Mouse (Mus musculus): Measurements from ENCODE around the gene Prim2.

The Prim2 gene

GRCm38 (mm10) chr1:33669708-33670141 lies at the start of gene Prim2:
TSS of gene Prim2 (minus strand) at chr1:33669795.
- peak; percentile 65 for DNase-seq (ENCODE audit: low read depth, low spot score)

GRCm38 (mm10) chr1:33717636-33718035 lies 48.0 kb upstream of the Prim2 start:
- DNase-seq (ENCODE audit: low read depth, low spot score), result no peak

GRCm38 (mm10) chr1:33714796-33715195 lies 45.2 kb upstream of the Prim2 start:
- no peak for DNase-seq (ENCODE audit: low read depth, low spot score)

- no peak for DNase-seq (ENCODE audit: low read depth, low spot score)
Measured at GRCm38 (mm10) chr1:33712026-33712425, 42.4 kb upstream of the Prim2 start.

DNA sequence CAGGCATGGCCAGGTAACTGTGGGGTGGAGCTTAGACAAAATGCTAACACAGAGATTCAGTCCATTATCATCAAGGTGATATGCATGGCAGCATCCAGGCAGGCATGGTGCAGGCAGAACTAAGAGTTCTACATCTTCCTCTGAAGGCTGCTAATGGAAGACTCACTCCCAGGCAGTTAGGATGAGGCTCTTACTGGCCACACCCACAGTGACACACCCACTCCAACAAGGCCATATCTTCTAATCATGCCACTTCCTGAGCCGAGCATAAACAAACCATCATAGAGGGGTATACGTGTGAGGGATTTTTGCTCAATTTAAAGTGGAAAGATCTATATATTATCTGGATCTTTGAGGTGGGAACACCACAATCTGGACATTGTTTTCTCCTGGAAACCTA lies 40.0 kb upstream of the Prim2 start:
- DNase-seq (ENCODE audit: low read depth, low spot score), result no peak

GRCm38 (mm10) chr1:33701244-33701643 lies 31.6 kb upstream of the Prim2 start:
- no peak for DNase-seq (ENCODE audit: low read depth, low spot score)

DNA sequence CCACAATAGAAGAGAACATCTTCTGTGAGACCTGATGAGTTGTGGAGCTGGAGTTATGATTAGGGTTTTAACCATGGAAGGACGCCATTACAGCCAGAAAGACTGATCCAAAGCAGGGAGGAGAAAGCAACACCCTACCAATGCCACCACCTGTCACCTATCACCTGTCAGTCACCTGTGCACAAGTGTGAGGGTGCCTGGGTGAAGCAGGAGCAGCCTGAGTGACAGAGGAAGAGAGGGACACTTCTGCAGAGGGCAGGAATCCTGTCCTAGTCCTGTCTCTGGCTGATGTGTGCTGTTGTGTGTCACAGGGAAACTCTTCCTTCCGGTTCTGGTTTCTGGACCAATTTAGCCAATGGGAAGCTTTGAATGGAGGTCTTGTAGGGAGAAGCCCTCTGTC lies 26.4 kb upstream of the Prim2 start:
- DNase-seq (ENCODE audit: low read depth, low spot score), result no peak

DNA sequence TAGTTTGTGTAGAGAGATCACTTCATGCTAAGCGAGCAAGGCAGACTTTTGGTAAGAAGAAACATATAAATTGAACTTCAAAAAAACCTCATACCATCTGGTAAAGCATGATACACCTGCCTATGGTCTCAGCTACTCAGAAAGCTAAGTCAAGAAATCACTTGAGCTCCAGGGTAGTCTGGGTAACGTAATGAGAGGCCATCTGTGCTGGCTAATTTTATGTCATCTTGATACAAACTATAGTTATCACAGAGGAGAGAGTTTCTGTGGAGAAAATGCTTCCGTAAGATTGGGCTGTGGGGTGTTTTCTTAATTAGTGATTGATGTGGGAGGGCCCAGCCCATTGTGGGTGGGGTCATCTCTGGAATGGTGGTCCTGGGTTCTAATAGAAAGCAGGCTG lies 24.3 kb upstream of the Prim2 start:
- no peak for DNase-seq (ENCODE audit: low read depth, low spot score)

GRCm38 (mm10) chr1:33690087-33690448 lies 20.5 kb upstream of the Prim2 start:
- DNase-seq (ENCODE audit: low read depth, low spot score), result no peak

DNA sequence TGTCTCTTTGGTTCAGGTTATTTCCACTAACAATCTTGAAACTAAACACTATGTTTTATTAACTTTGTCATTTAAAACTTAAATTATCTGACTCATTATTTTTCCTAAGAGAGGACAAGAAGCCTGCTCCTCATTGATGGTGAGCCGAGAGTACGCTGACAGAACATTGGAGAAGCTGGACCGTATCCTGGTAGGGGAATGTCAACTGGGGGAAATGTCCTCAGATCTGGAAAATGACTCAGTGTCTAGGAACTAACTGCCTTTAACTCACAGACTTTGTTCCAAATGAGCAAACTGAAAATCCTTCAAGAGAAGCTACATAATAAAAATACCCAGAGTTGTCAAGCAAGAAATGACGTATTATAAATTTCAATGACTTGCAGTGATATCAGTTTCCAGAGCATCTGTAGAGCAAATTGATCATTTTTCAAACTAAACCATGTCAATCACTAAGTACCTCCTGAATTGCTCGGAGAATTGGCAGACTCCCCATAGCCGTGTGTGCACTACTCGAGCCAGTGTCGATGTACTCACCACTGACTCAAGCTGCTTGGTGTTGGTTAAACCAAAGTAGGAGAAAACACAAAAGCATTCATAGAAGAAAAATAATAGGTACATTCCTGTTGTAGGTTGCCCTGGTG lies 20.0 kb upstream of the Prim2 start:
- DNase-seq (ENCODE audit: low read depth, low spot score), result no peak

GRCm38 (mm10) chr1:33688810-33689209 lies 19.2 kb upstream of the Prim2 start:
- no peak for DNase-seq (ENCODE audit: low read depth, low spot score)

- DNase-seq (ENCODE audit: low read depth, low spot score), result no peak
Measured at GRCm38 (mm10) chr1:33684459-33684858, 14.9 kb upstream of the Prim2 start.

- no peak for DNase-seq (ENCODE audit: low read depth, low spot score)
Measured at GRCm38 (mm10) chr1:33680890-33681289, 11.3 kb upstream of the Prim2 start.

DNA sequence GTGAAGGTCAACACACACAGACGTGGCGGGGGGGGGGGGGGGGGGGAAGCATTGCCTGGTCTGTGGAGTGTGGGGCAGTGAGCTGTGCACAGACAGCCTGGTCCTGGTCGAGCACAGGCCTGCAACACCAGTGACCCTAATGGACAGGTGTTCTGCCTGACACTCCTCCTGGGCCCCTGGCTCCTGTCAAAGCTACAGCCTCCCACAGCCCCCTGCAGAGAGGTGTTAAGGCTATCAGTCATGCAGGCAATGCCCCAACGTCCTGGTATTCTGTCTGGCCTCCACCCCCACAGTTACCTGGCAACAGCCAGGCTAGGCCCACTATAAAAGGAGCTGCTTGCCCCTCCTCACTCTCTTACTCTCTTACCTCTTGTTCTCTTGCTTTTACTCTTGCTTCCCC lies 10.8 kb upstream of the Prim2 start:
- no peak for DNase-seq (ENCODE audit: low read depth, low spot score)

DNA sequence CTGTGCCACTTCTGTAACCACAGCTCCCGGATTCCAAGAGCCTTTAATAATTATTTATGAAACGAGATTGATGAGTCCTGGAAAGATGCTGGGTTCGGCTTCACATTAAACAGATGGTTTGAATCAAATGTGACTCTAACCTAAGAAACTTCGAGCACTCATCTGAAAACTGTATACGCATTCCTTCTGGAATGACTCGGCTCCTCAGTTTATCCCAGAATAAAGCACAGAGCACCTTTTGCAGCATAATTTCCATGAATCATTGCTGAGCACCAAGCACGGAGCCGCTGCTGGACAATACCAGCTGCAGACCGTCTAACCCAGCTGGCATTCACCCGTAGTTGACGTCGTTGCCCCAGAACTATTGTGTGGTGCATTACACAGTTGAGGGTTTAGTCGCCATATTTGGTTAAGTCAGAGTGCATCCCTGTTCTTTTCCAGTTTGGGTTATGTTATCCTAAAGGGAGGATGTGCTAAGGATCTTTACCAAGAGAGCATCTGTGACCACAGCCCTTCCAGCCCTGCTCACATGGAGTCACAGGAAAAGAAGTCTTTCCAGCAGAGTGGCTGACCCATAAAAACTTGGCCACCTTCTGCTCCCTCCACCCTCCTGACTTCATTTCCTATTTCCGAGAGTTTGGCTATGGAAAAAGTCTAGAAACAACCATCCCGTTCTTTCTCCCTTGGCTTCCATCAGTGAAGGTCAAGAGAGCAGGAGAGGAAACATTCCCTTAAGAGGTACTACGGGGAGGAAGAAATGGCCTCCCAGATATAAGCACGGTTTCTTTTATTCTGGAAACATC lies 3.8 kb upstream of the Prim2 start:
- DNase-seq (ENCODE audit: low read depth, low spot score), result no peak

DNA sequence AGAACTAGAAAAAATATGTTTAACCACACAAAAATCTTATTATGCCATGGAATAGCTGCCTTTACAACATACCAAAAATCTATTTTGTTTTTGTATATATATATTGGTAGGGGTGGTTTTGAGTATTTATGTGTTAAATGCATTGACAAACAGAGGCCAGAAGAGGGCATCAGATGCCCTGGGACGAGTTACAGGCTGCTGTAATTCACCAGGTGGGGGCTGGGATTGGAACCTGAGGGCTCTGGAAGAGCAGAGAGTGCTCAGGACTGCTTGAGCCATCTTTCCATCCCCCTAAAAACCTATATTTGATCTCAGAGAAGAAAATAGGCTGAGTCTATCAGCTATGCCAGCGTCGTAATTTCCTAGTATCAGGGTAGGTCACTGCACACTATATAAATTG lies 2.9 kb upstream of the Prim2 start:
- no peak for DNase-seq (ENCODE audit: low read depth, low spot score)

DNA sequence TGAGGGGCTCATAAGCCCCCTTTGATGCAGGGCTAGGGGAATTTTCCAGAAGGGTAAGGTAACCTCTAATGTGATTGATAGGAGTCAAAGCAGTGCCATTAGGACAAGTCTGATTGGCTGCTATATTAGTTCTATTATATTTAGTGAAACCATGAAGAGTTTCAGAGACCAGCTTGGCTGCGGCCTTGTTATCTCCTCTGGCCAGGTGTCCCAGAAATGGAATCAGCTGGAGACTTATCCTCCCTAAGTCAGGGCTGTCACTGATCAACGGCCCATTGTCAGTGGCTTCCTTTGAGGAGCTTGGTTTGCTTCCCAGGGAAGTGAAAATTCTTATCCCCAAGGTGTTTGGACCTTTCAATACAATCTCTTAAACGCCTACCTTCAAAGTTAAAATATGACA lies 2.5 kb upstream of the Prim2 start:
- DNase-seq (ENCODE audit: low read depth, low spot score), result no peak

- DNase-seq (ENCODE audit: low read depth, low spot score), result no peak
Measured at GRCm38 (mm10) chr1:33671441-33671840, 1.8 kb upstream of the Prim2 start.

DNA sequence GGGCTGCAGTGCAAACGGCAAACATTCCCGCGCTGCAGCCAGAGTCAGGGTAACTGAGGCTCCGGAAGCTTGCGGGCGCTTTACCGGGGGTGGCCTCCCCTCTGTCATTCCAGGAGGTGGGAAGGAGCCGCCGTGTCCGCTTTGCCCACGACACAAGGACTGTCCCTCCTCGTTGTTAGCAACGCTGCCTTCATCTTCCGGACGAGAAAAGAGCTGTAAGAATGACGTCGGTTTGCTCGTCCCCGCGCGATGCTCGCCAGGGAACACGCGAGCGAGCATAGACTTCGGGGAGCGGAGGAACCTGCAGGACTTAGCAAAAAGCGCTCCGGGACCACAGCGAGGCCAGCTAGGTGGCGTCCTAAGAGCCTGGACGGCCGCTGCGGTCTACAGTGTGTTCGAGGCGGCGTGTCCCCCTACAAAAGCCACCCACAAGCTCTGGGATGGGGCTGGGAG lies 595 bp upstream of the Prim2 start:
- DNase-seq (ENCODE audit: low read depth, low spot score), result no peak

DNA sequence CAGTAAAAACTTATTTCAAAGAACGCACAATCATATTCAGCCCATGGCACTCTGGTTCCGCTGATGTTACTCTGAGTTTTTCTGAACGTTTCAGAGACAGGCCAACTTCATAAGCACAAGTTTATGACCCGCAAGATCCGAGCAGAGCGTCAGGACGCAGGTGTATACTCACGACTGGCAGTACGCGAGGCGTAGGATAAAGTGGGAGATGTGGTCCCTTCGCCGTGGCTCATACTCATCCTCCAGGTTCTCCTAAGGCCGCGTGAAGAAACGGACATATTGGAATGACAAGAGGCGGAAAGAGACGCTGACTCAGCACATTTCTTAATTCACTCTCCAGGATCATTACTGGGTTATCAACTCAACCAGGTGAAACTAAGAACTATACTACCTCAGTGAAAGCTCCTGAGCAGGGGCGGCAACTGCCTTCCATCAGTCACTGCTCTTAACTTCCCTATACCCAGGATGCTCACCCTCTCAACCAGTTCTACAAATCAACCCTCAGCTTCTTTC lies 5.9 kb downstream of the Prim2 start:
- DNase-seq (ENCODE audit: low read depth, low spot score), result no peak

DNA sequence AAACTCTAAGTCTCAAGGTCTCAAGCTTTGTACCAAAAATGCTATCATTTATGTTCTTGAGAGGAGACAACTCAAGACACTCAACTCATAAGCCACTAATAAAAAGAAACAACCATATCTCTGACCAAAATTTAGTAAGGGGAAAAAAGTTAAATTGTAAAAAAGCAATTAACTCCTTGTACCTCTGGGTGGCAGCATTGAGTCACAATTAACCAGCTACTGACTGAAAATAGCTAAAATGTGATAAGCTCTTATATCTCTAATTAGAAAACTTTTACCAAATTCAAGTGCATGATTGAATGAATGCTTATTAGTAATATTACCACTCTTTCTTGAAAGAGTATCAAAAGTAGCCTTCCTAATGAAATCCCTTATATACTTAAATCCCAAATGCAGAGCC lies 6.4 kb downstream of the Prim2 start:
- no peak for DNase-seq (ENCODE audit: low read depth, low spot score)

GRCm38 (mm10) chr1:33658302-33658701 lies 11.3 kb downstream of the Prim2 start:
- no peak for DNase-seq (ENCODE audit: low read depth, low spot score)

DNA sequence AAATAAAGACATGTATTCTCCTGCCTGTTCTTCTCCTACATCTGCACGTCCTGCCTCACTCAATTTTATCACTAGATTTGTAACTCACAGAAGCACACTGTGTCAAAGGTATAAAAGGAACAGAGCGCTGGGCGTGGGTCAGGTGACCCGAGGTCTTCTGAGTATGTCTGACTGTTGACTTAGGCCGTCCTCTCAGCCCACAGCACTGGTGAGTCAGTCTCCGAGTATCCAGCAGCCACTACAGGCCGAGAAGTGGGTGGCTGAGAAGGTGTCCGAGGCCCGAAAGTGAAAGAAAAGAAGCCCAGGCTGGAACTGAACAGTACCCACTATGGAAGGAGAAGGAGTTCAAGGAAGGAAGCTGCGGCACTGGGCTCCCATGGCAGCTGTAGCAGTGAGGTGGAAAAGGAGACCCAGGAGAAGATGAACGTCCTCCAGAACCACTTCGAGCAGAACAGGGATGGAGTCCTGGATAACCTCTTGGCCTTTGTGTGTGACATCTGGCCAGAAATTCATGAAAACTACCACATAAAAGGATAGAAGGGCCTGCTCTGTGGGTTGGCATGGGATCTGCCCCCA lies 11.9 kb downstream of the Prim2 start:
- DNase-seq (ENCODE audit: low read depth, low spot score), result no peak

All from retina, adult 2 months (tissue).